Mouse (Mus musculus): Measurements from ENCODE around the gene Tcp11.
A peak's percentile ranks its signal among the peaks of the same experiment; 100 is the strongest.

DNA sequence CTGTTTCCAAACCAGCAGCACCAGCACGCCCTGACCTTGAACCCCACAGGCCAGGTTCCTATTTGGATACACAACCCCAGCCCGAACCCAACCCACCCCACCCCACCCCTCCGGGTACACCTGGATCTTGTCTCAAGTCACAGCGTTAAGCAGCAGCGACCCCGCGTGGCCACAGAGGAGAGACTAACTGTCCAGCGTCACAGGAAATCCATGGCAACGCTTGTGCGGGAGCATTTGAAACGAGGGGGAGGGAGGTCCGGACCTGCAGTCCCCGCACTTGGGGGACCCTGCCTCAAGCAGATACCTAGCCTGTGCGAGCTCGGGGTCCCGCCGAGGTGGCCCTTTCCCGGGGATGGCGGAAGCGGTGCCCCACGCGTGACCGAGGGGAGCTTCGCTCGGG, 821 bp downstream of the Tcp11 start:
- peak; percentile 95 for TF ChIP-seq CTCF (IDR thresholded peaks at IDR 0.05; ENCODE audit: borderline replicate concordance, insufficient read depth, low read length)
- no peak for TF ChIP-seq POLR2A (IDR thresholded peaks at IDR 0.05; ENCODE audit: low read depth, low read length)

All from embryonic fibroblast, embryonic 13.5 days (primary cell).